Mouse (Mus musculus): ENCODE data around the gene Serhl. TPM values are rescaled to one million over a fixed set of nuclear protein-coding genes. Genes with fewer than 3 reads are reported as not detected.
"Not testable (repeated sequence)": the region's sequence is repeated elsewhere in the genome, so short reads cannot be mapped to it uniquely, and the experiment has no call there.

Serhl gene
- polyA plus RNA-seq (2012; rRNA removed), result 14.5 and 15.7 TPM in 2 replicates

- no peak for DNase-seq (ENCODE audit: extremely low spot score in 1 of 2, low spot score in 1 of 2)
Observed at GRCm38 (mm10) chr15:83089429-83089605, at the start of gene Serhl. Gene Serhl (plus strand): TSS chr15:83089506.

DNA sequence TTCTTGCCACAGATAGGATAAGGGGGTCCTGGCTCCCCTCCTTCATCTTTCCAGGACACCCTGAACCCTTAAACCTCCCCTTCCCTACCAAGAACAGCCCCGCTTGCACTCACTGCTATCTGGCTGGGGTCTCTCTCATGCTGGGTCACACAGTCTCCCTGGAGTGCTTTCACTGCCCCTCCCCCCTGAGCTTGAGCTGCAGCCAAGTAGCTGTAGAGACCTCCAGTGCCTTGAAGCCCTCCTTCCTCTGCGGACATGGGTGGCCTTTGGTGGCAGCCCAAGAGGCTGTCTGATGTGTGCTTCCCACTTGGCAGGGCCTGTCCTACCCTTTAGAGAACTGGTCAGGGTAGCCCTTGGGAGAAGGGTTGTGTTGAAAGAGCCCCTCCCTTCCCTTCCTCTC, 49.1 kb upstream of the Serhl start:
- DNase-seq (ENCODE audit: extremely low spot score in 1 of 2, low spot score in 1 of 2), result no peak

- peak in 1 of 2 experiments; percentile 49 for DNase-seq (ENCODE audit: extremely low spot score in 1 of 2, low spot score in 1 of 2)
Observed at GRCm38 (mm10) chr15:83042655-83043361, 46.5 kb upstream of the Serhl start.

- DNase-seq (ENCODE audit: extremely low spot score in 1 of 2, low spot score in 1 of 2), result no peak
Observed at GRCm38 (mm10) chr15:83043362-83043708, 46.0 kb upstream of the Serhl start.

DNA sequence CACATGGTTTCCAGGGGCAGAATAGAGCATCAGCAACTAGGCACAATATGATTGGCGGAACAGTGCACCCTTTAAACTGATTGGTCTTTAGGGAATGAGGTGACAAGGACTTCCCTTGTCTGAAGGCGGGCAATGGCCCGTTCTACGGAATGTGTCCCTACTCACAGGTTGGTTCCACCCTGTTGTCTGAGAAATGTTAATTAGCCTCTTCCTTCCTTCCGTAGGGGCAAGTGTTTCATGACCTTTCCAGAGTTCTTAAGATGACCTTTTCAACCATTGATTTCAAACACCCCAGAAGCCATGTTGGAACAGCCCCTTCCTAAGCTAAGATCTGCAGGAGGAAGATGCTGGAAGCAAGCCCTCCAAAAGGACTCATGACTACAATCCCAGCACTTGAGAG, 43.7 kb upstream of the Serhl start:
- DNase-seq (ENCODE audit: extremely low spot score in 1 of 2, low spot score in 1 of 2), result not testable (repeated sequence)

DNA sequence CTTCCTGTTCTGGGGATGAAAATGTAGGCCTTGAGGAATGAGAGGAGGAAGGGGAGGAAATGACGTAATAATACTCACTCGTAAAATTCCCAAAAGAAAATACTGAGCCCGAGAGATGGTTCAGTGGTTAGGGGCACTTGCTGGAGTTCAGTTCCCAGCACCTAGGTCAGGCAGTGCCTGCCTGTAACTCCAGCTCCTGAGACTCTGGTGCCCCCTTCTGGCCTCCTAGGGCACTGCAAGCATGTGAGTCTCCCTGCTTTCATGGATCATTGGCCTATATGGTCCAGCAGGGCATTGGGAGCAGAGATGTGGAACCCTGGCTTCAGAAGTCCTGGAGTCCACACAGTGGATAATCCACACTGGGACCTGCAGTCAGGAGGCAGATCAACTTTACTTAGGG, 43.0 kb upstream of the Serhl start:
- DNase-seq (ENCODE audit: extremely low spot score in 1 of 2, low spot score in 1 of 2), result no peak

- DNase-seq (ENCODE audit: extremely low spot score in 1 of 2, low spot score in 1 of 2), result no peak
Observed at GRCm38 (mm10) chr15:83046730-83047129, 42.6 kb upstream of the Serhl start.

- DNase-seq (ENCODE audit: extremely low spot score in 1 of 2, low spot score in 1 of 2), result no peak
Observed at GRCm38 (mm10) chr15:83052341-83053104, 36.8 kb upstream of the Serhl start.

DNA sequence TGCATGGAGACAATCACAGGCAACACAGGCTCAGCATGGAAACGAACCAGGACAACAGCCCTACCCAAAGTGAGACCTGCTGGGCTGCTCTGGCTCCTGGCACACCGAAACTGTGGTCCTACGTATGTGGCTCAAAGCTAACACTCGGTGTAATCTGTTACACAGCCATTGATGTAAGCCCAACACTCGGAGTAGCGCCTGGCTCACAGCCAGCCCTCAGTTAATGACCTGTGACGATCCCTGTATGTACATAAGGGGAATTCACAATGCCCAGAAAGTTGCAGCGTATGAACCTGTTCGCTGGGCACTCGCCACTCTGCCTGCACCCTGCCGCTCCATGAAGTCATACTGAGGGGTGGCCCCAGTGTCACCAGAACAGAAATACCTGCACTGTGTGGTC, 36.0 kb upstream of the Serhl start:
- no peak for DNase-seq (ENCODE audit: extremely low spot score in 1 of 2, low spot score in 1 of 2)

DNA sequence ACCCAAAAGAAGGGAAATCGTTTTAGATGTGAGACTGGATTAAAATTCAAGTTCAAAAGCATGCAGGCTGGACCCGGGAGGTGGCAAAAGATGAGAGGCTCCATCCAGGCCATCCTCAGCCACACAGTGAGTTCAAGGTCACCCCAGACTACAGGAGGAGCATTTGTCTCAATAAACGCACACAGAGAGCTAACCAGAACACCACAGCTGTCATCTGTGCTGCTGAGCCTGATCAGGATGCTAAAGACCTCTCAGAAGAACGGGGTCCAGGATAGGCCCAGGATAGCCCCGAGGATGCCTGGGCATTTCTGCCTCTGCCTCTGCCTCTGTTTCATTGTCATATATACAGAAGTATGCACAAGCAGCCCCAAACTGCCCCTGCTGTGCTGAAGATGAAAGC, 33.7 kb upstream of the Serhl start:
- no peak for DNase-seq (ENCODE audit: extremely low spot score in 1 of 2, low spot score in 1 of 2)

DNA sequence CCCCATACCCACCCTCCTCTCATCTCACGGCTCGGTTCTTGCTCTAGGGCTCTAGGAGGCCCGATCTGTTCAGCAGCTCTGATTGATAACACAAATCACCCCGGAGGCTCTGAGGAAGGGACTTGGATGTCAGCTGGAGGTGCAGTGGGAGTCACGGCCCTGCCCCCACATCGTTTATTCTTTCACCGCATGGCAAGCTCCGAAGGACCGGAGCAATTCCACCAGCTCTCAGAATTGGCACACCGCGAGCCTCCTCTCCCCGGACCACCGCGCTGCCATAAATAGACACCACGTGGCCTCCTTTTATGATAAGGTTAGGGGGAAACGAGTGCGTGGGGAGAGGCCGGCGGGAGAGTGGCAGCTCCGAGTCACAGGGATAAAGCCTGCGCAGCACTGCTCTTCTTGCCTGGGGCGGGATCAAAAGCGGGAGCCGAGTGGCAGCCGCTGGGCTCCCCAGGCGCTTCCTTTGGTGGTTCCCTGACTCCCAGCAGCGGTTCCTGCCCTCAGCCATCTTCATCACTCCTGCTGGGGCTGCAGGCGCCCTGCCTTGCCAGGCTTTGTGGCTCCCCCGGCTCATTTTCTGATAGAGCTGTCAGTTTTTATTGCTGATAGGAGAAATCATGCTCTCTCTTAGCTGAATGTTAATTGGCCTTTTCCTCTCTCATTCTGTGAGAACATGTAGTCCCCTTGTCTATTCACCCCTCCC, 32.8 kb upstream of the Serhl start:
- peak; percentile 55 to 75 for DNase-seq (ENCODE audit: extremely low spot score in 1 of 2, low spot score in 1 of 2)

GRCm38 (mm10) chr15:83057533-83057932, 31.8 kb upstream of the Serhl start:
- DNase-seq (ENCODE audit: extremely low spot score in 1 of 2, low spot score in 1 of 2), result no peak

DNA sequence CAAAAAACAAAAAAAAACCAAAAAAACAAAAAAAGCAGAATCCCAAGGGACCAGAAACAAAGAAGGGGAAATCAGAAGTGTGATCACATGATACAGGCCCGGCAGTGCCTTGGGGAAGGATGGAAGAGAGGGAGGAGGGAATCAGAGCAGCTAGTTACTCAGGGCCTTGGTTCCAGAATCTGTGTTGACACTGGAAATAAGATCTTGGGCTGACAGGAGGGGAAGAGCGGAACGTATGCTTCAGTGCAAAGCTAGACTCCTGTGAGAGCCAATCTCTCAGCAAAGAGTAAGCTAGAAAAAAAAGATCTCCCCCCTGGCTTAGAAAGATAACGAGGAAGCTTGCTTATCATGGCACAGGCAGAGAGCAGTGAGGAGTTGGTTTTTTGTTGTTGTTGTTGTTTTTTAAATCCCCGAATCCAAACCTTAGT, 30.1 kb upstream of the Serhl start:
- no peak for DNase-seq (ENCODE audit: extremely low spot score in 1 of 2, low spot score in 1 of 2)

GRCm38 (mm10) chr15:83061689-83062088, 27.6 kb upstream of the Serhl start:
- no peak for DNase-seq (ENCODE audit: extremely low spot score in 1 of 2, low spot score in 1 of 2)

GRCm38 (mm10) chr15:83062582-83062981, 26.7 kb upstream of the Serhl start:
- DNase-seq (ENCODE audit: extremely low spot score in 1 of 2, low spot score in 1 of 2), result not testable (repeated sequence)

- DNase-seq (ENCODE audit: extremely low spot score in 1 of 2, low spot score in 1 of 2), result peak; percentile 29 to 80
Observed at GRCm38 (mm10) chr15:83065543-83065942, 23.8 kb upstream of the Serhl start.

GRCm38 (mm10) chr15:83068270-83068669, 21.0 kb upstream of the Serhl start:
- DNase-seq (ENCODE audit: extremely low spot score in 1 of 2, low spot score in 1 of 2), result no peak

DNA sequence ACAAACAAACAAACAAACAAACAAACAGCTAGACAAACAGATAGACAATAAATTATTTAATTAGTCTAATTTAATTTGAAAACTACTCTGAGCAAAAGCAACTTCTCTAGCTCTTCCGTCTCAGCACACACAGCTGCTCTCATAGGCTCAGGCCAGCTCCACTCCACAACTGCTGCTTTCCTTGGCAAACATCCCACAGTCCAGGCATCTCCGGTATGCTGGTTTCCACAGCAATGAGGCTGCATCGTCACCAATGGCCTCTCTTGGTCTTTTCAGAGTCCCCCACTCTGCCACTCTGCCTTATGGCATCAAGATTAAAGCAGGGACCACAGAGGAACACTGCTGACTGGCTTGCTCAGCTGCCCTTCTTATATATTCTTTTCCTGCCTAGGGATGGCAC, 18.4 kb upstream of the Serhl start:
- no peak for DNase-seq (ENCODE audit: extremely low spot score in 1 of 2, low spot score in 1 of 2)

- no peak for DNase-seq (ENCODE audit: extremely low spot score in 1 of 2, low spot score in 1 of 2)
Observed at GRCm38 (mm10) chr15:83071752-83072151, 17.6 kb upstream of the Serhl start.

GRCm38 (mm10) chr15:83074179-83074578, 15.1 kb upstream of the Serhl start:
- DNase-seq (ENCODE audit: extremely low spot score in 1 of 2, low spot score in 1 of 2), result no peak

GRCm38 (mm10) chr15:83075607-83076525, 13.4 kb upstream of the Serhl start:
- DNase-seq (ENCODE audit: extremely low spot score in 1 of 2, low spot score in 1 of 2), result no peak
